Mouse (Mus musculus) induced T-regulatory cell, adult 2 months (primary cell): ENCODE results near the gene Rsrc1.

Experiments
- DNase-seq: peaks from one replicate; pipeline ENCODE4 v3.0.0-alpha.2; 2012; ENCODE audit warnings: low read depth

The Rsrc1 gene

GRCm38 (mm10) chr3:66981101-66981661 lies at the start of gene Rsrc1:
TSS of gene Rsrc1 (plus strand) at chr3:66981390.
- DNase-seq: peak; percentile 43

- DNase-seq: no peak
Observed at GRCm38 (mm10) chr3:66939675-66940074, 41.5 kb upstream of the Rsrc1 start.

- DNase-seq: no peak
Observed at GRCm38 (mm10) chr3:66955126-66955525, 26.1 kb upstream of the Rsrc1 start.

- DNase-seq: no peak
Observed at GRCm38 (mm10) chr3:66959972-66960371, 21.2 kb upstream of the Rsrc1 start.

- DNase-seq: no peak
Observed at GRCm38 (mm10) chr3:66964884-66965283, 16.3 kb upstream of the Rsrc1 start.

GRCm38 (mm10) chr3:66967508-66967907 lies 13.7 kb upstream of the Rsrc1 start:
- DNase-seq: no peak

- DNase-seq: no peak
Observed at GRCm38 (mm10) chr3:66970261-66970660, 10.9 kb upstream of the Rsrc1 start.

- DNase-seq: no peak
Observed at GRCm38 (mm10) chr3:66970661-66971331, 10.4 kb upstream of the Rsrc1 start.

GRCm38 (mm10) chr3:66972191-66972950 lies 8.8 kb upstream of the Rsrc1 start:
- DNase-seq: peak; percentile 16

GRCm38 (mm10) chr3:66973391-66973943 lies 7.7 kb upstream of the Rsrc1 start:
- DNase-seq: peak; percentile 68

GRCm38 (mm10) chr3:66974501-66974900 lies 6.7 kb upstream of the Rsrc1 start:
- DNase-seq: no peak

GRCm38 (mm10) chr3:66976889-66977615 lies 4.1 kb upstream of the Rsrc1 start:
- no peak for DNase-seq

- peak; percentile 12 for DNase-seq
Observed at GRCm38 (mm10) chr3:66977811-66978456, 3.3 kb upstream of the Rsrc1 start.

GRCm38 (mm10) chr3:66978457-66979381 lies 2.5 kb upstream of the Rsrc1 start:
- DNase-seq: peak; percentile 25

- DNase-seq: peak; percentile 27
Observed at GRCm38 (mm10) chr3:66979491-66979890, 1.7 kb upstream of the Rsrc1 start.

GRCm38 (mm10) chr3:66980111-66980975 lies 847 bp upstream of the Rsrc1 start:
- DNase-seq: peak; percentile 32

- peak; percentile 51 for DNase-seq
Observed at GRCm38 (mm10) chr3:66981706-66982105, 516 bp downstream of the Rsrc1 start, which contains the start of gene Shox2. TSS of gene Shox2 (minus strand) at chr3:66981771.

- peak; percentile 77 for DNase-seq
Observed at GRCm38 (mm10) chr3:66982181-66982911, 1.2 kb downstream of the Rsrc1 start.

- DNase-seq: peak; percentile 42
Observed at GRCm38 (mm10) chr3:66983481-66983880, 2.3 kb downstream of the Rsrc1 start.
